Mouse (Mus musculus) right cerebral cortex, postnatal 25 days (tissue): ENCODE results near the gene Wdr18.

Source experiments
- DNase-seq: peaks from one replicate; pipeline ENCODE4 v3.0.0; 2022

Gene Wdr18

DNA sequence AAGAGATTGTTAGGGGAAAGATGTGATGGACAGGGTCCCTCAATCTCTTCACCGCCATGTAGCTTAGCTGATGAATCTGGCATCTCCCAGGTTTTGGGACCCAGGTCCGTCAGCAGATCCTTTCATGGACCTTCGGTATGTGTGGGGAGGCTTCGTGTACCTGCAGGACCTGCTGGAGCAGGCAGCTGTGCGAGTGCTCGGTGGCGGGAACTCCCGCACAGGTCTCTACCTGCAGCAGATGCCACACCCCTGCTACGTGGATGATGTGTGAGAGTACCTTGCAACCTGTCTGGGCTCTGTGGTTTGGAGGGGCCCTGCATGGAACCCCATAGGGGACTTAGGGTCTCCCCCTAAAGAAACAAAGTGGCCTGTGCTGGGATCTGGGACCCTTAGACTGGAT is 42.0 kb downstream of the Wdr18 start:
- DNase-seq, result no peak

DNA sequence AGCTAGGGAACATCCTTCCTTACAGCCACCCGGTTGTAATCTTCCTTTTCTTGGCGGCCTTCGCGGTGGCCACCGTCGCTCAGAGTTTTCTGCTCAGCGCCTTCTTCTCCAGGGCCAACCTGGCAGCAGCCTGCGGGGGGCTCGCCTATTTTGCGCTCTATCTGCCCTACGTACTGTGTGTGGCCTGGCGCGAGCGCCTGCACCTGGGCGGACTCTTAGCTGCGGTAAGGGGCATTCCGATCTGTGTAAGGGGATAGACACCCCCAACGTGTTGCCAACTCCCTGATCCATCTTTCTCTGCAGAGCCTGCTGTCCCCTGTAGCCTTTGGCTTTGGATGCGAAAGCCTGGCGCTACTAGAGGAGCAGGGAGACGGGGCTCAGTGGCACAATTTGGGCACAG is 42.9 kb downstream of the Wdr18 start:
- no peak for DNase-seq

DNA sequence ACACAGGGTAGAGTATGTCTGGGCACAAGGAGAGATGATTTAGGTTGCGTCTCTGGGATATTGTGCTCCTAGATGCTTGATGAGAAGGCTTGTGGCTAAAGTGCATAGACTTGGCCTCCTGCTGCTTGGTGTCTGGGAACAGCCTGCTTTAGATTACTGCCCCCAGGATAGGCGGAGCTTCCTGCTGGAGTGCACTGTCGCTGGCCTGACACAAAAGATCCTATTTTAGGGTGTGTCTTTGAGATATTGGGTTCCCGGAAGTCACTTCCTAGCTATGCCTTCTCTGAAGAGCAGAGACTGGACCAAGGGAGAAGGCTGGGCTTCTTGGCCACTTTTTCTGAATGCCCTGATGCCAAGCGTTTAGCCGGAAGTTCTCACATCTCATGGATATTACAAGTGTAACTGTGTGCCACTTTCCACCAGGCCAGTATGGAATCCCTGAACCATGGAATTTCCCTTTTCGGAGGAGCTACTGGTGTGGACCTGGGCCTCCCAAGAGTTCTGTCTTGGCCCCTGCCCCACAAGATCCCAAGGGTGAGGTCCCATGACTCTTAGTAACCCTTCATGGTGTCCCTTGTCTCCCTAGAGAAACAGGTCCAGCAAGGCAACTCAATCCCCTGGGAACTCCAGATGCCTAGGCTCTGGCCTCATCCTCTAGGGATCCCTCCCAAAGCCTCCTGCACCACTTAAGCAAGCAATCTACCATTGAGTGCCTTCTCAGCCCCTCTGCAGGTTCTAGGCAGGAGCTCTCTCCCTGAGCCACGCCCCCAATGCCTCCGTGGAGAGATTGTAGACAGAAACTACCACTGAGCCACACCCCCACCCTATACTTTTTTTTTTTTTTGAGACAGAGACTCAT is 43.7 kb downstream of the Wdr18 start:
- no peak for DNase-seq

DNA sequence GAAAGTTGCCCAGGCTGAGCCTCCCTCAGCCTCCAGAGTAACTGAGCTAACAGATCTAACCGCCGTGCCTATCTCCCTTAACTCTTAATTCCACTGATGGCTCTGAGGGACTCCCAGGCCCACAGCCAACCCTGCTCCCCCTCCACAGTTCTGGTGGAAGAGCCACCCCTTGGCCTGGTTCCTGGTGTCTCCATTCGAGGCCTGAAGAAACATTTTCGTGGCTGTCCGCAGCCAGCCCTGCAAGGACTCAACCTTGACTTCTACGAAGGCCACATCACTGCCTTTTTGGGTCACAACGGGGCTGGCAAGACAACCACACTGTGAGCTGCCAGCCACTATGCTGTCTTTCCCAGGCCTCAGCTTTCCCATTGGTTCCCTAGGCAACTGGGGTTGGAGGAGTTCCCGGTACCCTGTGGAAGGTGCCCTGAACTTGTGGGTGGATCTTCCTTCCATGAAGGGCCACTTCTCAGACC is 44.3 kb downstream of the Wdr18 start:
- no peak for DNase-seq

DNA sequence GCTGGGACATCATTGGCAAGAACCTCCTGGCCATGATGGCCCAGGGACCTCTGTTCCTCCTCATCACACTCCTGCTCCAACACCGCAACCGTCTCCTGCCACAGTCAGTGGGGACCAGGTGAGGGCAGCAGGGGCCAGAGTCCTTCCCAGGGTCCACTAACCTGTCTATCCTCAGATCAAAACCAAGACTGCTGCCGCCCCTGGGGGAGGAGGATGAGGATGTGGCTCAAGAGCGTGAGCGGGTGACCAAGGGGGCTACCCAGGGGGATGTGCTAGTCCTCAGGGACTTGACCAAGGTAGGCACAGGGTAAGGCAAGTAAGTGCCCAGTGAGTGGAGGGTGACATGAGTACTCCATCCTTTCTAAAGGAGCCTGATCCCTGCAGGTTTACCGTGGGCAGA is 51.8 kb downstream of the Wdr18 start:
- DNase-seq, result no peak

DNA sequence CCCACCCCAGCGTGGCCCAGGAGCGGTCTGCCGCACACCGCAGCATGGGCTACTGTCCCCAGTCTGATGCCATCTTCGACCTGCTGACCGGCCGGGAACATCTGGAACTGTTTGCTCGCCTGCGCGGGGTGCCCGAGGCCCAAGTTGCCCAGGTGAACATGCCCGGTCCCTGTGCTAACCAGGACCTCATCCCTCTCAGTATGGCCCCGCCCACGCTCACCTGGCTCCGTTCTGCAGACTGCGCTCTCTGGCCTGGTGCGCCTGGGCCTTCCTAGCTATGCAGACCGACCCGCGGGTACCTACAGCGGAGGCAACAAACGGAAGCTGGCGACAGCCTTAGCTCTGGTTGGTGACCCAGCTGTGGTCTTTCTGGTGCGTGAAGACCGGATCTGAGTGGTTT is 53.7 kb downstream of the Wdr18 start:
- DNase-seq, result no peak

DNA sequence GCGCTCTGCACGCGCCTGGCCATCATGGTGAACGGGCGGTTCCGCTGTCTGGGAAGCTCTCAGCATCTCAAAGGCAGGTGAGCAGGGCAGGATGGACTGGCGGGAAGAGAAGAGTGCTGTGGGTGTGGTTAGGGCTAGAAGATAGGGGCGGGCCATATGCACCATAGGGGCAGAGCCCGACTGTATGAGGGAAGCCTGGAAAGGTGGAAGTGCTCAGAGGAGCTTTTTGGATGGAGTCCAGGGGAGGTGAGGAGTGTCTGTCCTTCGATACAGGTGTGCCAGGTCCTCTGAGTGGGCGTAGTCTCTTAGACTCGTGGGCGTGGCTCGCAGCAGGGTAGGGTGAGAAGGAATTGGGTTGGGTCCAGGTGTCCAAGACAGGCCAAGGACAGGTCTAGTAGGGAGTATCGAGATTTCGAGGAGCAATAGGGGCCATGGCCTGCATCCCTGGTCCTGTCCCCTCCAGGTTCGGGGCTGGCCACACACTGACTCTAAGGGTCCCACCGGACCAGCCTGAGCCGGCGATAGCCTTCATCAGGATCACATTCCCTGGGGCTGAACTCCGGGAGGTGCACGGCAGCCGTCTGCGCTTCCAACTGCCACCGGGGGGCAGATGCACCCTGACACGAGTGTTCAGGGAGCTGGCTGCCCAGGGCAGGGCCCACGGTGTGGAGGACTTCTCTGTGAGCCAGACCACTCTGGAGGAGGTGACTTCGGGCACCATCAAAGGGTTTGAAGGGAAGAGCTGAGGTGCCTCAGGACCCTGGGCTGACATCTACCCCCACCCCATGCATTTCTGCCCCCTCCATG is 54.7 kb downstream of the Wdr18 start:
- no peak for DNase-seq

DNA sequence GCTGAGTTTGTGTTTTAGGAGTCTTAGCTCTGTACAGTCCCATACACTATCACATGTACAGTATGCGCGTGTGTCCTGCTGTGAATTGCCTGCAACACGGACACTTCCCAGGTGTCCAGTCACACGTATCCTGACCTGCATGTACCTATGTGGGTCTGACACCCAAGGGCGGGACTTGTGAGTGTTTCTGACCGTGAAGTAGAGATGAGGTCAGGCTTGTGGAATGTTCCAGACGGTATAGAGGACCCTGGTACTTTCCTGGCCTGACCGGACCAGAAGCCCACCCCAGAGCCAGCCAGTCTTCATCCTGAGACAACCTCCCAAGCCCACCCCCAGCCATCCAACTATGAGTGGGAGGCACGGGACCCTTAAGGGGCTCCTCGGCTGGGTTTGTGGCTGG is 55.6 kb downstream of the Wdr18 start:
- no peak for DNase-seq

DNA sequence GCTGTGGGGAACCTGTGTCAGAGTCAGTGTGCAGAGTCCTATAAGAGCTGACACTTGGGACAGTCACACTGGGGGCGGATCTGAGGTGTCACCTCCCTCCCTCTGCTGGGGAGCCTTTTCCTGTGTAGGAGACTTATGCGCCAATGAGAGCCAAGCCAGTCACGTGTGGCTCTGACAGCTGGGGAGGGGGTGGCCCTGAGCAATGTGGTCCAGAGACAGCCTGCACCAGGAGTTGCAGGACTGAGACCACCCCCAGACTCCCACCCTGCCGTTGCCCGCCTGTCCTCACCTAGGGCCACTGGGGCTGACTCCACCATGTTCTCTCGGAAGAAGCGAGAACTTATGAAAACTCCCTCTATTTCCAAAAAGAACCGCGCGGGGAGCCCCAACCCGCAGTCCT is 56.6 kb downstream of the Wdr18 start, which contains the start of gene Arhgap45:
Gene Arhgap45 (plus strand): TSS at position 143 of the 400 bp plus-strand sequence.
- no peak for DNase-seq

DNA sequence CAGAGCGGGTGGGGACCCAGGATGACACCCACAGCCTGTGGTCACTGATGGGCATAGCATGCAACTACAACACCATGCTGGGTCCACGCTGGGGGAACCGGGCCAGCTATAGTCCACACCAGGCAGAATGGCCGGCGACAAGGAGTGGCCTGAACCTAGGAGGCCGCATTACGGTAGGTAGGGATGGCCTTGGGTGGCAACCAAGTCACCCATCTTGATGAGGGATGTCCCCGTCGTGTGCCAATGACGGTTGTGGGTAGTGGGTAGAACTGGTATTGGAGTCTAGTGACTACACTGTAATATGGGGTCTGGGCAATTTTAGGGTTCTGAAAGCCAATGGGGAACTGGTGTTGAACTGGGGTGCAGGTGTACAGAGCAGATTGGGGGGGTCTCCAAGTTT is 57.0 kb downstream of the Wdr18 start:
- no peak for DNase-seq

DNA sequence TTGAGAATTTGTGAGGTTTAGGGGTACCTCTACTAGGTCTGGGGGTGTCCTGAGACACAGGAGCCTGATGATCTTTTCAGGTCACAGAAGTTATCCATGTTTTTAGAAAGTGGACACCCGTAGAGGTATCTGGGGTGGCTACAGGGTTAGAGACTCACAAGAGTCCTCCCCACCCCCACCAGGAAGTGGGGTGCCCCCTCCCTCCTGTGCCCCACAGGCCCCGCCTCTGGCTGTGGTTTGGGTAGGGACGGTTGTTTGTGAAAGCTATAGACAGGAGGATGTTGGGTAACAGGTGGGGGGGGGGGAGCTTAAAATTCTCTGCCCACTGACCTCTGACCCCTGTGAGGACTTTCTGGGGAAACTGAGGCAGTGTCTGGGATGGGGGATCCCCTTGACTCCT is 57.4 kb downstream of the Wdr18 start:
- DNase-seq, result no peak

DNA sequence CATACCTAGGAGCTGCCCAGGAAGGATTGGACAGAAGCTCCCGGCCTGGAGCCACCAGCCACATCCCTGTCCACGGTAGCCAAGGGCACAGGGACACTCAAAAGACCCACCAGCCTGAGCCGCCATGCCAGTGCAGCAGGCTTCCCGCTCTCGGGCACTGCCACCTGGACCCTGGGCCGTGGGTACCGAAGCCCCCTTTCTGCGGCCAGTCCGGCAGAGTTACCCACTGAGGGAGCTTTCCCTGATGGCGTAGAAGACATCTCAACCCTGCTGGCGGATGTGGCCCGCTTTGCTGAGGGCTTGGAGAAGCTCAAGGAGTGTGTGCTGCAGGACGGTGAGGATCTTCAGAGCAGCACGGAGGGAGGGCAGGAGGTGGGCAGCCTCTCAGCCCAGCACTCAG is 57.8 kb downstream of the Wdr18 start:
- DNase-seq, result no peak

DNA sequence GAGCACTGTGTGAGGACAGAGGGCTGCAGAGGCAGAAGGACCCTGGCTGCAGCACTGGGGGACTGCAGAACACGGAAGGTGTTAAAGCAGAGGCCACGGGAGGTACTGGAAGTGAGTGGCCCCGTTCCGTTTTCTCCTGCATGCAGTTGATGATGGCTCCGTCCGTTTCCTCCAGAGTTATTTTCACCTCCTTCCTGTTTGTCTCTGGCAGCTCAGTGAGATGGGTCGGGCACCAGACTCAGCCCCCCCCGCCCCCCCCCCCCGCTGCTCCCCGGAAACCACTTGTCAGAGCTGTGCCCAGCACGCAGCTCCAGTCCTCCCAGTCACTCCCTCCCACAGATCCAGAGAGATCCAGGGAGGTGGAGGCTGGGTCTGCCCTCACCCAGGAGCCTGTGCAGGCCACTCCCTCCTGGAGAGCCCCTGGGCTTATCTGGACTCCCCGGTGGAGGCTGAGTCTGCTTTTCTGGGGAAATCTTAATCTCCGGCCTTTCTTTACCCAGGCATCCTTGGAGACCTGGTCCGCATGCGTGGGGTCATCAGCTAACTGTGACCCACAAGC is 58.9 kb downstream of the Wdr18 start:
- no peak for DNase-seq

DNA sequence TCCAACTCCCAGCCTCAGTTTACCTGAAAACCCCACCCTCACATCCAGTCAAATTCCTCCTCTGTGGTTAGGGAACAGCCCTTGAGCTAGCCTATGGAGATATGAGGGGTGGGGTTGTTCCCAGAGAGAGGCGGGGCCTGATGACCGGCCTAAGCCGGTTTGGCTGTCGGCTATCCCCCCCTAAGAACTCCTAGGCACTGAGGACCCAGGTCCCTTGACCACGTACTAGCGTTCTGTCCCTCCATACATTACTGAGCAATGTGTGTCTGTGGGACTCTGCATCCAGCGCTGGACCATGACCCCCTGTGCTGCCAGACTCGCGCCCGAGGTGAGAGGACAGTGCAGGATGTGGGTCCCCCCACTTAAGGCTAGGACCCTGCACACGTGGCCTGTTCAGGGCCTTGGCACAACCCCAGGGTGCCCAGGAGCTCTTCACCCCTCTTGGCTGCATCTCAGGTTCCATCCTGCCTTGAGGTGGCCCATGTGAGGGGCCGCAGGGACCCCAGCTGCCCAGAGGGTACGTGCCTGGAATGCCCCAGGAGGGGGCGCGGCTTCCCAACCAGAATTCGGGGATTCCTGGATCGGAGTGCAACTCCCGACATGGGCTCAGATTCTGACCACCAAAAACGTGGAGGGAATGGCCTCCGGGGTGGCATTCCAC is 59.6 kb downstream of the Wdr18 start:
- no peak for DNase-seq
